Mouse (Mus musculus): ENCODE results near the gene Gm45021.
"Not testable (repeated sequence)": the region's sequence is repeated elsewhere in the genome, so short reads cannot be mapped to it uniquely, and the experiment has no call there.

DNA sequence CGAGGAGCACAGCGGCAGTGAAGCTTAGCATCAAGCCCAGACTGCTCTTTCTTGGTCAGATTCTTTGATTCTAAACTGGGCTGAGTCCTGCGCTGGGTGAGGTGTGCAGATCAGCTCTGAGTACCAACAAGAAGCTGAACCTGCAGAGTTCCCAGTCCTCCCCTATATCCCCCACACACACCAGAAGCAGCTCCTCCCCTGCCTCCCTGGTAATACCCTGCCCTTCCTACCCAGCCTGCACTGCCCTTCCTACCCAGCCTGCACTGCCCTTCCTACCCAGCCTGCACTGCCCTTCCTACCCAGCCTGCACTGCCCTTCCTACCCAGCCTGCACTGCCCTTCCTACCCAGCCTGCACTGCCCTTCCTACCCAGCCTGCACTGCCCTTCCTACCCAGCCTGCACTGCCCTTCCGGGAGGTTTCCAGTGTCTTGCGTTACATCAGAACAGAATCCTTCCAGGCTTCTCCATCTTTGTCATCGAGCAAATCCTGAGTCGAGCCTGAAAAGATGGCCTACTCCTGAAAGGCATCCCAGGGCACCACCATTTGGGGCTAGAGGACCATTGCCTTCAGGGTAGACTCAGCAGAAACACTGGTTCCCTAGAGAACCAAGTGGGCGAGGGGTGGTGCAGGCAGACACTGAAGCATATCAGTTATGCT lies 32.9 kb downstream of the Gm45021 start:
- not testable (repeated sequence) for TF ChIP-seq TAL1, GATA1 (IDR thresholded peaks at IDR 0.05; ENCODE audit: low read length)
